Mouse (Mus musculus) intestine, embryonic 14.5 days (tissue): ENCODE measurements around the gene Anapc15-ps. TPM values are rescaled to one million over a fixed set of nuclear protein-coding genes. Genes with fewer than 3 reads are reported as not detected.

ENCODE experiments used
- ATAC-seq: fragments of 200-750 bp; cut with Nextera tagmentation; replicated peaks from 2 replicates; pipeline ENCODE4 v1.8.0; 2017; ENCODE audit warnings: low read depth, moderate number of reproducible peaks, moderate TSS enrichment, moderate library complexity; ENCODE audit not compliant: low FRiP score, low TSS enrichment
- DNase-seq: peaks from one replicate; pipeline ENCODE4 v3.0.0-alpha.2; 2018; ENCODE audit warnings: low spot score
- H3K27ac ChIP-seq: fragments of 300-500 bp; sonication (generic); 2 replicates; pipeline ENCODE4 v1.5.1; 2014; ENCODE audit warnings: low read depth, mild to moderate bottlenecking, control low read depth
- H3K27me3 ChIP-seq: fragments of 300-500 bp; sonication (generic); replicated peaks from 2 replicates; pipeline ENCODE4 v1.6.1; 2014; ENCODE audit warnings: low read length, control low read depth; ENCODE audit not compliant: control insufficient read depth, insufficient read depth
- H3K36me3 ChIP-seq: fragments of 300-500 bp; sonication (generic); 2 replicates; pipeline ENCODE4 v1.6.1; 2014; ENCODE audit warnings: low read length, control low read depth; ENCODE audit not compliant: control insufficient read depth, insufficient read depth
- H3K4me1 ChIP-seq: fragments of 300-500 bp; sonication (generic); replicated peaks from 2 replicates; pipeline ENCODE4 v1.6.1; 2014; ENCODE audit warnings: low read length, control low read depth, mixed read lengths; ENCODE audit not compliant: control insufficient read depth, insufficient read depth
- H3K4me2 ChIP-seq: fragments of 300-500 bp; sonication (generic); 2 replicates; pipeline ENCODE4 v1.6.1; 2014; ENCODE audit warnings: low read length
- H3K4me3 ChIP-seq: fragments of 300-500 bp; sonication (generic); 2 replicates; pipeline ENCODE4 v1.5.1; 2014; ENCODE audit warnings: low read depth, low read length, control low read depth, mixed read lengths
- H3K9ac ChIP-seq: fragments of 300-500 bp; sonication (generic); 2 replicates; pipeline ENCODE4 v1.6.1; 2014; ENCODE audit warnings: mild to moderate bottlenecking, low read length
- H3K9me3 ChIP-seq: fragments of 300-500 bp; sonication (generic); 2 replicates; pipeline ENCODE4 v1.6.1; 2016; ENCODE audit warnings: low read length, control low read depth; ENCODE audit not compliant: control insufficient read depth
- WGBS: fragments of 180-500 bp; shearing (Covaris S2); extraction: QIAGEN DNeasy Blood & Tissue Kit; methylation state at CpG from one replicate; pipeline ENCODE4 v1.1.7; 2014; 5-methylcytosine and 5-hydroxymethylcytosine counted together
- polyA plus RNA-seq: library from polyadenylated mRNA; unstranded; fragments of >200 nt; fragmentation: Nextera tagmentation; extraction: Ambion mirVana; gene quantifications from 2 replicates; pipeline ENCODE4 v1.2.1, GENCODE M21; 2014

Anapc15-ps gene
- polyA plus RNA-seq, 1 experiment from 2014 or later = not detected

- Histone ChIP-seq H3K4me3 (no peak overlapping the region), H3K36me3 (no peaks in the 10 kb centered on the region), H3K9ac (no peak overlapping the region), H3K27me3 (no peaks in the 10 kb centered on the region), H3K4me1 (no peaks in the 10 kb centered on the region), H3K27ac (no peak overlapping the region), H3K4me2 (no peak overlapping the region), H3K9me3 (no peaks in the 10 kb centered on the region)
- no peak for DNase-seq
- no peak for ATAC-seq
- WGBS = 87% methylated on average over 8 of the region's 8 CpGs
Measured at GRCm38 (mm10) chr10:95698920-95699714, 25.9 kb upstream of the Anapc15-ps start.

- Histone ChIP-seq H3K9me3 (no peaks in the 10 kb centered on the region), H3K4me1 (no peaks in the 10 kb centered on the region), H3K9ac (no peak overlapping the region), H3K36me3 (no peaks in the 10 kb centered on the region), H3K27me3 (no peaks in the 10 kb centered on the region), H3K4me2 (no peak overlapping the region), H3K27ac (no peak overlapping the region), H3K4me3 (no peak overlapping the region)
- DNase-seq (no peak), ATAC-seq (no peak)
- 61% methylated on average over 3 of the region's 3 CpGs for WGBS
Measured at GRCm38 (mm10) chr10:95696253-95696641, 23.0 kb upstream of the Anapc15-ps start.

GRCm38 (mm10) chr10:95695603-95696252 is 22.5 kb upstream of the Anapc15-ps start:
- DNase-seq = no peak
- 85% methylated on average over 18 of the region's 18 CpGs for WGBS
- ATAC-seq = no peak
- H3K27me3 ChIP-seq = no peaks in the 10 kb centered on the region
- no peak overlapping the region for H3K27ac ChIP-seq
- no peak overlapping the region for H3K4me3 ChIP-seq
- H3K9ac ChIP-seq = no peak overlapping the region
- no peaks in the 10 kb centered on the region for H3K36me3 ChIP-seq
- no peak overlapping the region for H3K4me2 ChIP-seq
- H3K9me3 ChIP-seq = no peaks in the 10 kb centered on the region
- H3K4me1 ChIP-seq = no peaks in the 10 kb centered on the region

- 75% methylated on average over 12 of the region's 12 CpGs for WGBS
- DNase-seq (no peak), ATAC-seq (no peak)
- H3K27me3 ChIP-seq = no peaks in the 10 kb centered on the region
- H3K36me3 ChIP-seq = no peaks in the 10 kb centered on the region
- no peak overlapping the region for H3K4me3 ChIP-seq
- no peak overlapping the region for H3K27ac ChIP-seq
- no peak overlapping the region for H3K4me2 ChIP-seq
- H3K9me3 ChIP-seq = no peaks in the 10 kb centered on the region
- H3K9ac ChIP-seq = no peak overlapping the region
- no peaks in the 10 kb centered on the region for H3K4me1 ChIP-seq
Measured at GRCm38 (mm10) chr10:95694559-95695251, 21.5 kb upstream of the Anapc15-ps start.

GRCm38 (mm10) chr10:95691347-95691746 is 18.1 kb upstream of the Anapc15-ps start:
- Histone ChIP-seq H3K4me3 (no peak overlapping the region), H3K9me3 (no peaks in the 10 kb centered on the region), H3K9ac (no peak overlapping the region), H3K4me2 (no peak overlapping the region), H3K27ac (no peak overlapping the region), H3K4me1 (no peaks in the 10 kb centered on the region), H3K27me3 (no peaks in the 10 kb centered on the region), H3K36me3 (no peaks in the 10 kb centered on the region)
- ATAC-seq = no peak
- 97% methylated on average over 4 of the region's 4 CpGs for WGBS
- no peak for DNase-seq

GRCm38 (mm10) chr10:95689833-95690232 is 16.6 kb upstream of the Anapc15-ps start:
- DNase-seq (no peak), ATAC-seq (no peak)
- H3K27me3 ChIP-seq = no peaks in the 10 kb centered on the region
- H3K9ac ChIP-seq = no peak overlapping the region
- H3K4me1 ChIP-seq = no peaks in the 10 kb centered on the region
- no peak overlapping the region for H3K4me3 ChIP-seq
- 96% methylated on average over 1 of the region's 1 CpGs for WGBS
- H3K9me3 ChIP-seq = no peaks in the 10 kb centered on the region
- H3K4me2 ChIP-seq = no peak overlapping the region
- H3K36me3 ChIP-seq = no peaks in the 10 kb centered on the region
- H3K27ac ChIP-seq = no peak overlapping the region

GRCm38 (mm10) chr10:95689058-95689457 is 15.8 kb upstream of the Anapc15-ps start:
- Histone ChIP-seq H3K9me3 (no peaks in the 10 kb centered on the region), H3K4me3 (no peak overlapping the region), H3K4me1 (no peaks in the 10 kb centered on the region), H3K4me2 (no peak overlapping the region), H3K9ac (no peak overlapping the region), H3K27me3 (no peaks in the 10 kb centered on the region), H3K36me3 (no peaks in the 10 kb centered on the region), H3K27ac (no peak overlapping the region)
- ATAC-seq (no peak), DNase-seq (no peak)
- 65% methylated on average over 7 of the region's 7 CpGs for WGBS

- H3K36me3 ChIP-seq = no peaks in the 10 kb centered on the region
- H3K27ac ChIP-seq = no peak overlapping the region
- ATAC-seq = no peak
- no peak overlapping the region for H3K4me2 ChIP-seq
- no peak for DNase-seq
- H3K27me3 ChIP-seq = no peaks in the 10 kb centered on the region
- no peaks in the 10 kb centered on the region for H3K4me1 ChIP-seq
- no peak overlapping the region for H3K4me3 ChIP-seq
- 83% methylated on average over 21 of the region's 21 CpGs for WGBS
- no peaks in the 10 kb centered on the region for H3K9me3 ChIP-seq
- H3K9ac ChIP-seq = no peak overlapping the region
Measured at GRCm38 (mm10) chr10:95687558-95688141, 14.4 kb upstream of the Anapc15-ps start.
